Mouse (Mus musculus) forebrain, postnatal 0 days (tissue): ENCODE data around the gene Syngr2. TPM values are rescaled to one million over a fixed set of nuclear protein-coding genes. Genes with fewer than 3 reads are reported as not detected.
A peak's percentile ranks its signal among the peaks of the same experiment; 100 is the strongest.

Experiments used
- ATAC-seq: fragments of 200-750 bp; cut with Nextera tagmentation; 2 replicates; pipeline ENCODE4 v1.8.0; 2017; ENCODE audit warnings: mild to moderate bottlenecking, moderate library complexity
- DNase-seq: peaks from one replicate; pipeline ENCODE4 v3.0.0-alpha.2; 2015
- H3K27ac ChIP-seq: fragments of 300-500 bp; sonication (generic); 2 replicates; pipeline ENCODE4 v1.5.1; 2014; ENCODE audit warnings: low read depth, mild to moderate bottlenecking, antibody characterized with exemption, low read length, moderate library complexity, mixed read lengths
- H3K27me3 ChIP-seq: fragments of 300-500 bp; sonication (generic); 2 replicates; pipeline ENCODE4 v1.6.1; 2014; ENCODE audit warnings: mild to moderate bottlenecking, low read length, mixed read lengths; ENCODE audit not compliant: insufficient read depth
- H3K36me3 ChIP-seq: fragments of 300-500 bp; sonication (generic); 2 replicates; pipeline ENCODE4 v1.6.1; 2014; ENCODE audit warnings: mild to moderate bottlenecking, moderate library complexity; ENCODE audit not compliant: insufficient read depth
- H3K4me1 ChIP-seq: fragments of 300-500 bp; sonication (generic); 2 replicates; pipeline ENCODE4 v1.6.1; 2014; ENCODE audit warnings: antibody characterized with exemption; ENCODE audit not compliant: insufficient read depth
- H3K4me2 ChIP-seq: fragments of 300-500 bp; sonication (generic); 2 replicates; pipeline ENCODE4 v1.6.1; 2014; ENCODE audit warnings: low read depth, mild to moderate bottlenecking, moderate library complexity
- H3K4me3 ChIP-seq: fragments of 300-500 bp; sonication (generic); 2 replicates; pipeline ENCODE4 v1.5.1; 2014; ENCODE audit warnings: low read depth, low read length, mixed read lengths
- H3K9ac ChIP-seq: fragments of 300-500 bp; sonication (generic); 2 replicates; pipeline ENCODE4 v1.6.1; 2014; ENCODE audit warnings: mild to moderate bottlenecking
- H3K9me3 ChIP-seq: fragments of 300-500 bp; sonication (generic); 2 replicates; pipeline ENCODE4 v1.6.1; 2016; ENCODE audit warnings: low read length
- CTCF ChIP-seq: sonication (generic); IDR thresholded peaks from 2 replicates; pipeline ENCODE4 v1.5.1; 2016; ENCODE audit warnings: antibody characterized with exemption, control low read depth, low read depth
- WGBS: fragments of 180-500 bp; shearing (Covaris S2); extraction: QIAGEN DNeasy Blood & Tissue Kit; methylation state at CpG from one replicate; pipeline ENCODE4 v1.1.7; 2014; 5-methylcytosine and 5-hydroxymethylcytosine counted together
- polyA plus RNA-seq: library from polyadenylated mRNA; unstranded; fragments of >200 nt; fragmentation: Nextera tagmentation; extraction: Ambion mirVana; gene quantifications from 2 replicates; pipeline ENCODE4 v1.2.1, GENCODE M21; 2015
- total RNA-seq: library from RNA; depleted of rRNA; stranded (reverse); fragments of >200 nt; gene quantifications from 2 replicates; pipeline ENCODE4 v1.2.3, GENCODE M21; 2014; rRNA removed

The Syngr2 gene
- total RNA-seq (11.8 and 16.9 TPM in 2 replicates), polyA plus RNA-seq (14.4 and 15.7 TPM in 2 replicates)

- peak within 1 kb of the TSS; percentile 41 for H3K9ac ChIP-seq
- 1% methylated on average over 72 of the region's 75 CpGs for WGBS
- H3K4me2 ChIP-seq, result peak within 1 kb of the TSS; percentile 96
- ATAC-seq (peak; percentile 64), DNase-seq (peak; percentile 76)
- peaks cover 7% of the 10 kb centered on the region; the same call in 1 of the 2 replicates for H3K27me3 ChIP-seq
- H3K9me3 ChIP-seq, result no peaks in the 10 kb centered on the region
- no peaks in the 10 kb centered on the region for H3K36me3 ChIP-seq
- H3K4me3 ChIP-seq, result peak within 1 kb of the TSS; percentile 55
- TF ChIP-seq CTCF, result no peak
- H3K27ac ChIP-seq, result no peak within 1 kb of the TSS
- H3K4me1 ChIP-seq, result peaks cover 7% of the 10 kb centered on the region; the same call in 1 of the 2 replicates
Observed at GRCm38 (mm10) chr11:117809407-117810311, at the start of gene Syngr2, which contains the start of gene Gm20708. Gene Syngr2, plus strand, starts transcription at chr11:117809668. Gene Gm20708, plus strand, starts transcription at chr11:117809668.

GRCm38 (mm10) chr11:117760374-117761119 lies 48.9 kb upstream of the Syngr2 start:
- Histone ChIP-seq H3K27ac (no peak overlapping the region), H3K36me3 (peaks cover 78% of the 10 kb centered on the region), H3K4me2 (no peak overlapping the region), H3K9me3 (no peaks in the 10 kb centered on the region), H3K27me3 (no peaks in the 10 kb centered on the region), H3K9ac (no peak overlapping the region), H3K4me3 (no peak overlapping the region), H3K4me1 (no peaks in the 10 kb centered on the region)
- ATAC-seq (no peak), DNase-seq (no peak)
- no peak for TF ChIP-seq CTCF
- WGBS, result 84% methylated on average over 26 of the region's 26 CpGs

GRCm38 (mm10) chr11:117761801-117762200 lies 47.7 kb upstream of the Syngr2 start:
- Histone ChIP-seq H3K4me2 (no peak overlapping the region), H3K27me3 (no peaks in the 10 kb centered on the region), H3K9me3 (no peaks in the 10 kb centered on the region), H3K4me1 (no peaks in the 10 kb centered on the region), H3K36me3 (peaks cover 67% of the 10 kb centered on the region), H3K27ac (no peak overlapping the region), H3K9ac (no peak overlapping the region), H3K4me3 (no peak overlapping the region)
- no peak for DNase-seq
- WGBS, result 91% methylated on average over 13 of the region's 13 CpGs
- TF ChIP-seq CTCF, result no peak
- no peak for ATAC-seq

- H3K4me2 ChIP-seq, result no peak overlapping the region
- DNase-seq, result no peak
- H3K9ac ChIP-seq, result no peak overlapping the region
- no peak for TF ChIP-seq CTCF
- H3K4me1 ChIP-seq, result no peaks in the 10 kb centered on the region
- no peak overlapping the region for H3K27ac ChIP-seq
- no peaks in the 10 kb centered on the region for H3K27me3 ChIP-seq
- H3K4me3 ChIP-seq, result no peak overlapping the region
- no peaks in the 10 kb centered on the region for H3K9me3 ChIP-seq
- no peak for ATAC-seq
- peaks cover 62% of the 10 kb centered on the region for H3K36me3 ChIP-seq
- WGBS, result 89% methylated on average over 12 of the region's 12 CpGs
Observed at GRCm38 (mm10) chr11:117762246-117762645, 47.2 kb upstream of the Syngr2 start.

- Histone ChIP-seq H3K4me1 (no peaks in the 10 kb centered on the region), H3K9me3 (no peaks in the 10 kb centered on the region), H3K27me3 (no peaks in the 10 kb centered on the region), H3K4me2 (no peak overlapping the region), H3K36me3 (peaks cover 42% of the 10 kb centered on the region), H3K9ac (no peak overlapping the region), H3K4me3 (no peak overlapping the region), H3K27ac (no peak overlapping the region)
- DNase-seq (no peak), ATAC-seq (no peak)
- TF ChIP-seq CTCF, result no peak
- WGBS, result 86% methylated on average over 9 of the region's 9 CpGs
Observed at GRCm38 (mm10) chr11:117764319-117764718, 45.1 kb upstream of the Syngr2 start.

- H3K36me3 ChIP-seq, result peaks cover 31% of the 10 kb centered on the region
- H3K9ac ChIP-seq, result no peak overlapping the region
- no peak overlapping the region for H3K4me2 ChIP-seq
- H3K27me3 ChIP-seq, result no peaks in the 10 kb centered on the region
- no peak overlapping the region for H3K27ac ChIP-seq
- 85% methylated on average over 5 of the region's 5 CpGs for WGBS
- no peak for ATAC-seq
- no peak for TF ChIP-seq CTCF
- no peak for DNase-seq
- no peaks in the 10 kb centered on the region for H3K4me1 ChIP-seq
- no peaks in the 10 kb centered on the region for H3K9me3 ChIP-seq
- H3K4me3 ChIP-seq, result no peak overlapping the region
Observed at GRCm38 (mm10) chr11:117765361-117765760, 44.1 kb upstream of the Syngr2 start.
